Mouse (Mus musculus) hindbrain, postnatal 0 days (tissue): ENCODE measurements around the gene Dlx6. TPM values are rescaled to one million over a fixed set of nuclear protein-coding genes. Genes with fewer than 3 reads are reported as not detected.
A peak's percentile ranks its signal among the peaks of the same experiment; 100 is the strongest.

ENCODE experiments used
- ATAC-seq: fragments of 200-750 bp; cut with Nextera tagmentation; 2 replicates; pipeline ENCODE4 v1.8.0; 2017; ENCODE audit warnings: mild to moderate bottlenecking, moderate TSS enrichment, moderate library complexity
- DNase-seq: peaks from one replicate; pipeline ENCODE4 v3.0.0-alpha.2; 2015; ENCODE audit warnings: low spot score
- H3K27ac ChIP-seq: fragments of 300-500 bp; sonication (generic); 2 replicates; pipeline ENCODE4 v1.5.1; 2014; ENCODE audit warnings: mild to moderate bottlenecking
- H3K27me3 ChIP-seq: fragments of 300-500 bp; sonication (generic); 2 replicates; pipeline ENCODE4 v1.6.1; 2014; ENCODE audit warnings: low read length, mixed read lengths; ENCODE audit not compliant: insufficient read depth
- H3K36me3 ChIP-seq: fragments of 300-500 bp; sonication (generic); 2 replicates; pipeline ENCODE4 v1.6.1; 2014; ENCODE audit warnings: low read length, mixed read lengths; ENCODE audit not compliant: insufficient read depth
- H3K4me1 ChIP-seq: fragments of 300-500 bp; sonication (generic); 2 replicates; pipeline ENCODE4 v1.6.1; 2014; ENCODE audit warnings: antibody characterized with exemption, low read length, mixed read lengths; ENCODE audit not compliant: insufficient read depth
- H3K4me2 ChIP-seq: fragments of 300-500 bp; sonication (generic); 2 replicates; pipeline ENCODE4 v1.6.1; 2014; ENCODE audit warnings: low read depth, mild to moderate bottlenecking, low read length, moderate library complexity, mixed read lengths
- H3K4me3 ChIP-seq: fragments of 300-500 bp; sonication (generic); 2 replicates; pipeline ENCODE4 v1.5.1; 2014; ENCODE audit warnings: low read length
- H3K9ac ChIP-seq: fragments of 300-500 bp; sonication (generic); replicated peaks from 2 replicates; pipeline ENCODE4 v1.6.1; 2014; ENCODE audit warnings: mild to moderate bottlenecking, low read length, moderate library complexity, mixed read lengths
- H3K9me3 ChIP-seq: fragments of 300-500 bp; sonication (generic); 2 replicates; pipeline ENCODE4 v1.6.1; 2016; ENCODE audit warnings: low read length, mixed read lengths
- CTCF ChIP-seq: IDR thresholded peaks from 2 replicates; pipeline ENCODE4 v1.5.1; 2016; ENCODE audit warnings: antibody characterized with exemption, control low read depth, low read depth
- WGBS: fragments of 180-500 bp; shearing (Covaris S2); extraction: QIAGEN DNeasy Blood & Tissue Kit; methylation state at CpG from one replicate; pipeline ENCODE4 v1.1.7; 2014; 5-methylcytosine and 5-hydroxymethylcytosine counted together
- polyA plus RNA-seq: library from polyadenylated mRNA; unstranded; fragments of >200 nt; fragmentation: Nextera tagmentation; extraction: Ambion mirVana; gene quantifications from 2 replicates; pipeline ENCODE4 v1.2.1, GENCODE M21; 2015
- total RNA-seq: library from RNA; depleted of rRNA; stranded (reverse); fragments of >200 nt; gene quantifications from 2 replicates; pipeline ENCODE4 v1.2.3, GENCODE M21; 2014

The Dlx6 gene
- total and polyA plus RNA-seq, 2 experiments from 2014 or later = not detected

DNA sequence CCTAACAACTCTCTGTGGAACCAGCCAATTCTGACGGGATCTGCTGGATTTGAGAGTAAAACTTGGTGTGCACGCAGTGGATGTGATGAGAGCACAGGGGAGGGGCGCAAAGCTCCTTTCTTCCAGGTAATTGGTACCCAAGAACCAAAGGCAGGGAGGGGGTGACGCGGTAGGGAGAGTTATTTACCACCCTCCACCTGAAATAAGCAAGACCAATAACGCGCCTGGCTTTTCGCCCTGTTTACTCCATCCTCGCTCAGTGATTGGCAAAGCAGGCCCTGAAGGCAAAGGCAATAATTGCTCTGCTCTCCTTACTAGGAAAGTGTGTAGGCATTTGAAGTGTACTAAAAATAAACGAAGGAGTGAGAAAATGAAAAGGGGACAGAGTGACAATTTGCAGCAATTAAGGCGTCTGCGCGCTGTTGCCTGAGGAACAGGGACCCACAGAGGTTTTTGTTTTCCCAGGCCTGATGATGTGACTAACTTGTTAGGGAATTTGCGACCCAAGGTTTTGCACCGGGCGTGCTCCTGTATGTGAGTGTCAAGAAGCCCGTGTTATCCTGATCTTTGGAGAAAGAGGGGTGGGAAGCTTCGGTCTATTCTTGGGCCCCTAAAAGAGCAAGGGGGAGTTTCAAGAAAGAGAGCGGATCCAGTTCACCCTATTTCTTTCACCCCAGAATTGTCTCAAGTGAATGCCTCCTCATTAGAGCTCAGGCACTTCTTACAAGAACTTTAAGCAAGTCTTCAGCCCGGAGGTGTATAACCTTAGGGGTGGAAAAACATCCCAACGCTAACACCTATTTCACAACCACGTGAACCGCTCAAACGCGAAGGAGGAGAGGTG, 8.0 kb upstream of the Dlx6 start:
- peaks cover 90% of the 10 kb centered on the region for H3K27me3 ChIP-seq
- H3K36me3 ChIP-seq = no peaks in the 10 kb centered on the region
- H3K4me2 ChIP-seq = no peak overlapping the region
- H3K4me1 ChIP-seq = no peaks in the 10 kb centered on the region
- DNase-seq (no peak), ATAC-seq (no peak)
- no peak for TF ChIP-seq CTCF
- no peak overlapping the region for H3K27ac ChIP-seq
- no peak overlapping the region for H3K4me3 ChIP-seq
- H3K9me3 ChIP-seq = no peaks in the 10 kb centered on the region
- WGBS = 2% methylated on average over 25 of the region's 25 CpGs
- no peak overlapping the region for H3K9ac ChIP-seq

DNA sequence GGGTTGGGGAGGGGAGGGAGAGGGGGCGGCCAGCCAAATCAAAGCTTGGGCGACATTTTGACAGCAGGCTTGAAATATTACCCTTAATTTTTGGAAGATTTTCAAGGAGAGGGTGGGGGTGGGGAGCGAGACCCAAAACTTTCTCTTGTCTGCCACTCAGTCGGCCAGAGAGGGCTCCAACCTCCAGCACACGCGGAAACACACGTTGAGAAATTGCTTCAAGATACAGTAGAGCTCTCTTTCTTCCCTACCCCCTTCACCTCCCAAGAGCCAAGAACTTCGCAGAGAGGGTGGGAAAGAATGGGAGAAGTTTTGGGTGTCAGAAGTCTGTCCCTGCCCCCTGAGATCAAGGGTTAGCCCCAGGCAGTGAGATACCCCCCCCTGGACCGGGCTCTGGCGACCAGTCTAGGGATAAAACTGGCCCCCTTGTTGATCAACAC, 7.4 kb upstream of the Dlx6 start:
- TF ChIP-seq CTCF = no peak
- H3K27ac ChIP-seq = no peak overlapping the region
- WGBS = 0% methylated on average over 10 of the region's 10 CpGs
- 0 out of 2 replicates have a peak, but pooled peaks have one; percentile 13 for ATAC-seq
- peaks cover 86% of the 10 kb centered on the region for H3K27me3 ChIP-seq
- no peaks in the 10 kb centered on the region for H3K4me1 ChIP-seq
- no peak for DNase-seq
- H3K36me3 ChIP-seq = no peaks in the 10 kb centered on the region
- H3K9ac ChIP-seq = no peak overlapping the region
- no peak overlapping the region for H3K4me2 ChIP-seq
- no peak overlapping the region for H3K4me3 ChIP-seq
- no peaks in the 10 kb centered on the region for H3K9me3 ChIP-seq

DNA sequence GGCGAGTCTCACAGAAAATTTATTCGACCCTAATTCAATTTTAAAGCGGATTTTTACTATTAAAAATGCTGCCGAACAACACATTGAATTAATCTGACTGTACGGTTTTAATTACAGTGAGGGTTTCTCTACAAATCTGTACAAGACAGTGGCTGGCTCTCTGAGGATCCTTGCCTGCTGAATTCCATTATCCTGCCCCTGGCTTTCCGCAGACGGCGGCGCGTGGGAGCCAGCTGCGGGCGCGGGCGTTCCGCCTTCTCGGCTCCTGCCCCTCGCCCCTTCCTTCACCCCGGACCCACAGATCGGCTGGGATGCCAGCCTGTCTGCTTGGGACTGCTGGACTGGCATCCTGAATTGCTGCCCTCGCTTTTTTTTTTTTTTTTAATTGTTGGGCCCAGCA, 6.8 kb upstream of the Dlx6 start:
- no peak overlapping the region for H3K27ac ChIP-seq
- peaks cover 86% of the 10 kb centered on the region for H3K27me3 ChIP-seq
- 2% methylated on average over 20 of the region's 20 CpGs for WGBS
- ATAC-seq (no peak), DNase-seq (no peak)
- H3K9me3 ChIP-seq = no peaks in the 10 kb centered on the region
- no peak overlapping the region for H3K4me3 ChIP-seq
- H3K4me1 ChIP-seq = no peaks in the 10 kb centered on the region
- no peak overlapping the region for H3K9ac ChIP-seq
- no peak for TF ChIP-seq CTCF
- H3K4me2 ChIP-seq = no peak overlapping the region
- no peaks in the 10 kb centered on the region for H3K36me3 ChIP-seq

DNA sequence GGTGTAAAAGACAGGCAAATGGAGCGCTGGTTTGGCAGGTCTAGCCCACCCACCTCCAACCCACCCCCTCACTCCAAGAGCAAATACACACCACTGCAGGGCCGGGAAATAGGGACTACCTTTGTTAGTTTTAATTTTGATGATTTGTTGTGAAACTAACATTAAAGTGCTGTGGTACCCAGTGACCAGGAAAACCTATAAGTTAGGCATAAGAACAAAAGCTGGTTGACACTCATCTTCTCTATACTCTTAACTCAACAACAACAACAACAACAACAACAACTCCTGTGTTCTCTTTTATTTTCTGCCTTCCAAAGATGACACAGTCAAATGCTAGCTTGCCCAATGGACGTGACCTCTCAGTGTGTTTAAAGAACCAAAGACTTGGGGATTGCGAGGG, 6.3 kb upstream of the Dlx6 start:
- no peak overlapping the region for H3K9ac ChIP-seq
- ATAC-seq = no peak
- no peak for DNase-seq
- H3K27me3 ChIP-seq = peaks cover 83% of the 10 kb centered on the region
- no peaks in the 10 kb centered on the region for H3K4me1 ChIP-seq
- H3K4me3 ChIP-seq = no peak overlapping the region
- no peak overlapping the region for H3K27ac ChIP-seq
- no peak overlapping the region for H3K4me2 ChIP-seq
- H3K9me3 ChIP-seq = no peaks in the 10 kb centered on the region
- 3% methylated on average over 4 of the region's 4 CpGs for WGBS
- H3K36me3 ChIP-seq = no peaks in the 10 kb centered on the region
- TF ChIP-seq CTCF = no peak

DNA sequence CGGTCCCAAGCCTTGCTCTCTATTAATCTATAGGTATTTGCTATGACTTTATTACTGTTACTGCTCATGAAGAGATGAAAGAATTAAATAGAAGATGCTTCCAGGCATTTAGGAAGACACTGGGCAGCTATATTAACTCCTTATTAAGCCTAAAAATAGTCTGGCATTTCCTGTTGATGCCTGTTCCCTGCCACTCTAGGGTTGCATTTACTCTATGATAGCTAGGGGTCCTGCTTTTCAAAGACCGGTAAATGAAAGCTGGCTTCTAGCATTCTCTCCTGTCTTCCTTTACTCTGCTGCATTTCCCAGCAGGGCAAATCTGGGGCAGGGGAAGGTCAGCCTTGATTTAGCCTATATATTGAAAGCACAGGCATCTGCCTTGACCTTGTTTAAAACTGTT, 5.4 kb upstream of the Dlx6 start:
- peaks cover 85% of the 10 kb centered on the region for H3K27me3 ChIP-seq
- H3K9ac ChIP-seq = no peak overlapping the region
- no peak for TF ChIP-seq CTCF
- DNase-seq = no peak
- no peaks in the 10 kb centered on the region for H3K4me1 ChIP-seq
- no peak overlapping the region for H3K4me2 ChIP-seq
- H3K4me3 ChIP-seq = no peak overlapping the region
- H3K36me3 ChIP-seq = no peaks in the 10 kb centered on the region
- no peak overlapping the region for H3K27ac ChIP-seq
- 12% methylated on average over 2 of the region's 2 CpGs for WGBS
- ATAC-seq = no peak
- no peaks in the 10 kb centered on the region for H3K9me3 ChIP-seq

DNA sequence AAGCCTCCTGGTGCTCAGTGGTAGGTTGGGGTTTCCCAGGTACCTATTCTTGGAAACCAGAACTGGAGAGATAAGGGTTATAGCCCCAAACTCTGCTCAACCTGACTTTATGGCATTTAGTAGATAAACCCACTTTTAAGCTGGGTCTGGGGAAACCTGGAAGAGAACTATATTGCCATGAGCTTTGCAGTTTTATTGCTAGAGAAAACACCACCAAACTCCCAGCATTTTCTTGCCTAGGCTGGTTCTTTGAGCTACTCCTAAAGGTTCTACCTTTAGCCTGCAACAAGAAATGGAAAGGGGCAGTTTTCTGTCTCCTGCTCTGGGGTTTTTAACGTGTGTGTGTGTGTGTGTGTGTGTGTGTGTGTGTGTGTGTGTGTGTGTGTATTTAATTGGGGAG, 4.6 kb upstream of the Dlx6 start:
- Histone ChIP-seq H3K27me3 (peaks cover 84% of the 10 kb centered on the region), H3K4me2 (no peak overlapping the region), H3K4me1 (no peaks in the 10 kb centered on the region), H3K9ac (no peak overlapping the region), H3K9me3 (no peaks in the 10 kb centered on the region), H3K27ac (no peak overlapping the region), H3K4me3 (no peak overlapping the region), H3K36me3 (no peaks in the 10 kb centered on the region)
- DNase-seq (no peak), ATAC-seq (no peak)
- TF ChIP-seq CTCF = no peak
- 0% methylated on average over 1 of the region's 1 CpGs for WGBS

DNA sequence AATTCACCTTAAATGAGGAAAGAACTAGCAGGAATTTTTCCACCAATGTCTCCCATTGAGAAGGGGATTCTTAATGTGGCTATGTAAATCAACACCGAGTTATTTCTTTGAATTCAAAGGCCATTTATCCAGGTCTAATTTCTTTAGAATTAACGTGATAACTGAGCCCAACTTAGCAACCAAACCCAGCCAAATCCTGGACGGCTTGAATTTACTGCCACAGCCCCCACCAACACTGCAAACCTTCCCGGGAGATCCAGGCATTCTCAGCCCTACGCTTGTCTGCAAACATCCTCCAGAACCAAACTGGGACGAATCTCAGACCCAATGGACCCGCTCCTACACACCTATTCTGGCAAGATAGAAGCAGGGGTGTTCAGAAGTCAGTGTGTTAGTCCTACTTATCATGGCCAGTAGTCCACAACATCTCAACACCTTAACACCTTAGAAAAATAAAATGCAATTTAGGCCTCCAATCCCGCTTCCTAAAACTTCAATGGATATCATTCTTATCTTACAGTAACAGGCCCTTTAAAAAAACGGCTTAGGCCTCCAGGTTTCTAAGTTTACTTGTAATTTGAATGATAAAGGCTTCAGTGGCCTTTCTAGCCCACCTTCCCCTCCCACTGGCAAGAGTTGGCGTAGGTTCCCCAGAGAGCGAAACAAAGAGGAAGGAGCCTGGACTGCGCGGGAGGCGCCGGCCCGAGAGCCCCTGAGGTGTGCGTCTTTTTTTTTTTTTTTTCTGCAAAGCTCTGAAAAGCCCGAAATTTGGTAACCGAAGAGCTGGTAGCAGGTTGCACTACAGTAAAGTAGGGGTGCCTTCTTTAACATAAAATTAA, 3.8 kb upstream of the Dlx6 start:
- H3K36me3 ChIP-seq = no peaks in the 10 kb centered on the region
- H3K27ac ChIP-seq = no peak overlapping the region
- H3K27me3 ChIP-seq = peaks cover 85% of the 10 kb centered on the region
- 1% methylated on average over 19 of the region's 19 CpGs for WGBS
- no peaks in the 10 kb centered on the region for H3K4me1 ChIP-seq
- ATAC-seq (no peak), DNase-seq (no peak)
- H3K4me2 ChIP-seq = no peak overlapping the region
- TF ChIP-seq CTCF = no peak
- no peaks in the 10 kb centered on the region for H3K9me3 ChIP-seq
- H3K9ac ChIP-seq = no peak overlapping the region
- H3K4me3 ChIP-seq = 0 out of 2 replicates have a peak overlapping the region, but pooled peaks have one; percentile 3
